Mouse (Mus musculus) hematopoietic stem cell, adult 5-6 weeks (primary cell): Measurements from ENCODE around the gene 4930415O20Rik. TPM values are rescaled to one million over a fixed set of nuclear protein-coding genes. Genes with fewer than 3 reads are reported as not detected.

Experiments
- ATAC-seq, 2 experiments: fragments of 125-278 bp in 1 of 2; replicated peaks in 1 of 2; 2 replicates each; pipeline ENCODE4 v1.8.0; 2016 to 2017; ENCODE audit warnings: inconsistent platforms in 2 of 2, mild to moderate bottlenecking in 2 of 2, moderate number of reproducible peaks in 2 of 2, low read depth in 1 of 2, moderate TSS enrichment in 1 of 2; ENCODE audit not compliant: low FRiP score in 2 of 2, poor library complexity in 2 of 2, severe bottlenecking in 2 of 2, insufficient read depth in 1 of 2, low TSS enrichment in 1 of 2
- total RNA-seq: library from RNA; stranded (forward); fragments of 172-1452, 232-1000 nt; gene quantifications from 2 replicates; pipeline ENCODE4 v1.2.3, GENCODE M21; 2017

4930415O20Rik gene
- total RNA-seq, 1 experiment from 2014 or later, result not detected

- no peak for ATAC-seq
Observed at GRCm38 (mm10) chr15:98614971-98615370, 44.2 kb downstream of the 4930415O20Rik start.

- ATAC-seq, result no peak
Observed at GRCm38 (mm10) chr15:98615751-98616150, 44.9 kb downstream of the 4930415O20Rik start.

- 0 out of 4 replicates have a peak, but pooled peaks of 1 of the 2 experiments have one; percentile 1 for ATAC-seq
Observed at GRCm38 (mm10) chr15:98616362-98617175, 45.8 kb downstream of the 4930415O20Rik start.

GRCm38 (mm10) chr15:98617176-98617537, 46.4 kb downstream of the 4930415O20Rik start:
- peak; percentile 48 to 56; a peak in 3 of 4 replicates for ATAC-seq

- no peak for ATAC-seq
Observed at GRCm38 (mm10) chr15:98622199-98622598, 51.4 kb downstream of the 4930415O20Rik start.

- ATAC-seq, result no peak
Observed at GRCm38 (mm10) chr15:98622721-98623120, 51.9 kb downstream of the 4930415O20Rik start.

- ATAC-seq, result no peak
Observed at GRCm38 (mm10) chr15:98623361-98623821, 52.6 kb downstream of the 4930415O20Rik start.

GRCm38 (mm10) chr15:98626078-98626477, 55.3 kb downstream of the 4930415O20Rik start:
- no peak for ATAC-seq

- no peak for ATAC-seq
Observed at GRCm38 (mm10) chr15:98626487-98627212, 55.8 kb downstream of the 4930415O20Rik start.

GRCm38 (mm10) chr15:98628589-98629254, 57.9 kb downstream of the 4930415O20Rik start:
- ATAC-seq, result peak; percentile 29 to 43; a peak in 1 of 4 replicates

GRCm38 (mm10) chr15:98629464-98629863, 58.7 kb downstream of the 4930415O20Rik start:
- no peak for ATAC-seq

- no peak for ATAC-seq
Observed at GRCm38 (mm10) chr15:98630540-98630939, 59.7 kb downstream of the 4930415O20Rik start, which contains the start of gene Cacnb3. TSS of gene Cacnb3 (plus strand) at chr15:98630840.

- peak; percentile 39 to 49; a peak in 3 of 4 replicates for ATAC-seq
Observed at GRCm38 (mm10) chr15:98631493-98631892, 60.7 kb downstream of the 4930415O20Rik start.

GRCm38 (mm10) chr15:98632107-98632744, 61.4 kb downstream of the 4930415O20Rik start:
- no peak for ATAC-seq

- ATAC-seq, result no peak
Observed at GRCm38 (mm10) chr15:98632921-98633320, 62.1 kb downstream of the 4930415O20Rik start.

- no peak for ATAC-seq
Observed at GRCm38 (mm10) chr15:98633822-98634470, 63.1 kb downstream of the 4930415O20Rik start.
